Mouse (Mus musculus): ENCODE data around the gene Srgap2.

GRCm38 (mm10) chr1:131465855-131466254 is 61.3 kb downstream of the Srgap2 start:
- no peak for TF ChIP-seq POLR2A (IDR thresholded peaks at IDR 0.05; ENCODE audit: extremely low read depth, insufficient read depth, low read length)
- TF ChIP-seq CTCF (IDR thresholded peaks at IDR 0.05; ENCODE audit: extremely low read depth, insufficient read depth, low read length), result no peak

Data from cortical plate, adult 2 months (tissue).